Mouse (Mus musculus) ES-E14 (cell line): ENCODE measurements around the gene Chtf18. TPM values are rescaled to one million over a fixed set of nuclear protein-coding genes. Genes with fewer than 3 reads are reported as not detected.
A peak's percentile ranks its signal among the peaks of the same experiment; 100 is the strongest.

Source experiments
- DNase-seq: peaks from one replicate; pipeline ENCODE4 v3.0.0-alpha.2; 2013; ENCODE audit warnings: low read depth, low spot score
- H3K27ac ChIP-seq: 2 replicates; pipeline ENCODE4 v1.5.1; 2012; ENCODE audit warnings: low read depth, mild to moderate bottlenecking, low read length, moderate library complexity, mixed read lengths; ENCODE audit not compliant: poor library complexity, insufficient read depth, severe bottlenecking
- H3K36me3 ChIP-seq: 2 replicates; pipeline ENCODE4 v1.6.1; 2012; ENCODE audit warnings: mild to moderate bottlenecking, low read length, moderate library complexity, mixed read lengths; ENCODE audit not compliant: control insufficient read depth, poor library complexity, insufficient read depth, severe bottlenecking
- H3K4me1 ChIP-seq, 2 experiments: fragments of 150-350 bp in 1 of 2; sonication (generic) in 1 of 2; 2 replicates each; pipeline ENCODE4 v1.6.1; 2012; ENCODE audit warnings: low read length in 2 of 2, mild to moderate bottlenecking in 1 of 2, mixed read lengths in 1 of 2; ENCODE audit not compliant: control insufficient read depth in 2 of 2, insufficient read depth in 2 of 2, poor library complexity in 1 of 2
- H3K4me3 ChIP-seq, 2 experiments: fragments of 150-350 bp in 1 of 2; sonication (generic) in 1 of 2; 2 replicates each; pipeline ENCODE4 v1.5.1; 2012; ENCODE audit warnings: low read length in 2 of 2, low read depth in 1 of 2, mild to moderate bottlenecking in 1 of 2, mixed read lengths in 1 of 2; ENCODE audit not compliant: insufficient read depth in 1 of 2, poor library complexity in 1 of 2, severe bottlenecking in 1 of 2
- H3K9ac ChIP-seq: 2 replicates; pipeline ENCODE4 v1.6.1; 2012; ENCODE audit warnings: low read depth, mild to moderate bottlenecking, low read length, mixed read lengths; ENCODE audit not compliant: poor library complexity, insufficient read depth, severe bottlenecking
- H3K9me3 ChIP-seq: fragments of 150-350 bp; sonication (generic); 2 replicates; pipeline ENCODE4 v1.6.1; 2012; ENCODE audit warnings: low read depth, mild to moderate bottlenecking, low read length; ENCODE audit not compliant: control insufficient read depth, insufficient read depth
- CHD2 ChIP-seq: IDR thresholded peaks from 2 replicates; pipeline ENCODE4 v1.6.1; 2014; ENCODE audit warnings: mild to moderate bottlenecking, low read depth, low read length, inconsistent platforms
- HCFC1 ChIP-seq: IDR thresholded peaks from 2 replicates; pipeline ENCODE4 v1.6.1; 2012; ENCODE audit warnings: low read length, inconsistent platforms, borderline replicate concordance; ENCODE audit not compliant: insufficient read depth
- MAFK ChIP-seq: IDR thresholded peaks from 2 replicates; pipeline ENCODE4 v1.6.1; 2014; ENCODE audit warnings: mild to moderate bottlenecking, low read depth, low read length, inconsistent platforms; ENCODE audit not compliant: insufficient read depth
- ZC3H11A ChIP-seq: IDR thresholded peaks from 2 replicates; pipeline ENCODE4 v1.6.1; 2012; ENCODE audit warnings: low read depth, mild to moderate bottlenecking, inconsistent platforms, low read length, borderline replicate concordance
- ZNF384 ChIP-seq: IDR thresholded peaks from 2 replicates; pipeline ENCODE4 v1.6.1; 2012; ENCODE audit warnings: low read depth, low read length, inconsistent platforms
- in situ Hi-C, 2 experiments: fragments of 600-800 bp; cut with MboI; formaldehyde crosslinking; loops; one replicate each; pipeline ENCODE4 v1.15.1; 2025; ENCODE audit warnings: low sequenced_read_pairs in 2 of 2, inconsistent platforms in 1 of 2; ENCODE audit not compliant: unreplicated experiment in 2 of 2
- total RNA-seq: library from RNA; depleted of rRNA; stranded (reverse); fragments of 300-350 nt; gene quantifications from 2 replicates; pipeline ENCODE4 v1.2.3, GENCODE M21; 2012

Gene Chtf18
- total RNA-seq, 1 experiment = 102 TPM

GRCm38 (mm10) chr17:25765886-25766285 lies 38.7 kb upstream of the Chtf18 start:
- Histone ChIP-seq H3K9ac (no peak overlapping the region), H3K4me3 (no peak overlapping the region), H3K36me3 (no peaks in the 10 kb centered on the region), H3K4me1 (peaks cover 4 to 10% of the 10 kb centered on the region in 2 experiments; a peak in 2 of 4 replicates), H3K27ac (no peak overlapping the region), H3K9me3 (no peaks in the 10 kb centered on the region)
- no peak for DNase-seq
- in situ Hi-C loops = no loop called here
- no peak for TF ChIP-seq ZNF384
- TF ChIP-seq ZC3H11A = no peak
- no peak for TF ChIP-seq CHD2
- TF ChIP-seq HCFC1 = no peak
- no peak for TF ChIP-seq MAFK

GRCm38 (mm10) chr17:25762591-25762990 lies 35.4 kb upstream of the Chtf18 start:
- DNase-seq = no peak

DNA sequence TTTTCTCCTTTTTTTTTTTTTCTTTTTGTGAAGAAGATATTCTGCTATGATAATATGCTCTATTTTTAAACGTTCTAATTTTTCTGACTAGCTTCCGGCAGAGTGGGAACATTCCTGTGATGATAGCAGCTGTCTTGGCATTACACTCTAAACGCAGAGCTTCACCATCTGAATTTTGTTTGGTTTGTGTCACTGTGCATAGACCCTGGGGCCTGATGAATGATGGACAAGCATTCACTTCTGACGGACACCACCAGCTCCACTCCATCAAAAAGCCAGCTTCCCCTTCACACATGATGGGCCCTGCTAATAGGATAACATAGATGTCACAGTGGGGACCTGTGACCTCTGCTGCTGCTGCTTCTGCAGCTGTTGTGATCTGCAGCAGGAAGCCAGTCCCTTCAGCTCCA lies 34.3 kb upstream of the Chtf18 start:
- Histone ChIP-seq H3K4me3 (no peak overlapping the region), H3K9me3 (no peaks in the 10 kb centered on the region), H3K9ac (no peak overlapping the region), H3K27ac (no peak overlapping the region), H3K4me1 (peaks cover 8 to 27% of the 10 kb centered on the region in 2 experiments), H3K36me3 (no peaks in the 10 kb centered on the region)
- no peak for DNase-seq
- in situ Hi-C loops = no loop called here
- TF ChIP-seq ZNF384 (no peak), CHD2 (no peak), HCFC1 (no peak), MAFK (no peak), ZC3H11A (no peak)

More at GRCm38 (mm10) chr17:25762591-25762990, 35.4 kb upstream of the Chtf18 start:
- in situ Hi-C loops = no loop called here
- Histone ChIP-seq H3K9ac (no peak overlapping the region), H3K36me3 (no peaks in the 10 kb centered on the region), H3K4me1 (peaks cover 8 to 18% of the 10 kb centered on the region in 2 experiments), H3K9me3 (no peaks in the 10 kb centered on the region), H3K4me3 (no peak overlapping the region), H3K27ac (no peak overlapping the region)
- TF ChIP-seq HCFC1 (no peak), MAFK (no peak), ZC3H11A (no peak), CHD2 (no peak), ZNF384 (no peak)

DNA sequence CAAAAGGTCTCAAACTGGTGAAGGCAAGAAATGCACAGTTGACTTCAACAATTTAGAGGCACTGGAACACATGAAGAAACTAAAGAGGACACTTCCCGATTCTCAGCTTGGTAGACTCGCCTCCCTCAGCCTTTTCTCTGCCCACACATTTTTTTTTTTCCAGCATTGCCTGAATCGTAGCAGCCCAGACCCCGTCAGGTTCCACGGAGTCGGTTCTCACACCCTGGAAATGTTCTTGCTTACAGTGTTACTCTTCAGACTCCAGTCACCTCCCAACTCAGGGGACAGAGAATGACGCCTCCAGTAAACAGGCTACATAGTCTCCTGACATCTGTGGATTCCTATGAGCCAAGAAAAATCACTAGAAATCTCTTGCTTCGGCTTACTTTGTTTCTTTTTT lies 32.9 kb upstream of the Chtf18 start:
- Histone ChIP-seq H3K27ac (no peak overlapping the region), H3K9me3 (no peaks in the 10 kb centered on the region), H3K9ac (no peak overlapping the region), H3K4me1 (peaks cover 13 to 40% of the 10 kb centered on the region in 2 experiments), H3K36me3 (no peaks in the 10 kb centered on the region), H3K4me3 (no peak overlapping the region)
- in situ Hi-C loops = no loop called here
- DNase-seq = no peak
- TF ChIP-seq ZC3H11A = no peak
- TF ChIP-seq CHD2 = no peak
- no peak for TF ChIP-seq ZNF384
- no peak for TF ChIP-seq MAFK
- TF ChIP-seq HCFC1 = no peak

DNA sequence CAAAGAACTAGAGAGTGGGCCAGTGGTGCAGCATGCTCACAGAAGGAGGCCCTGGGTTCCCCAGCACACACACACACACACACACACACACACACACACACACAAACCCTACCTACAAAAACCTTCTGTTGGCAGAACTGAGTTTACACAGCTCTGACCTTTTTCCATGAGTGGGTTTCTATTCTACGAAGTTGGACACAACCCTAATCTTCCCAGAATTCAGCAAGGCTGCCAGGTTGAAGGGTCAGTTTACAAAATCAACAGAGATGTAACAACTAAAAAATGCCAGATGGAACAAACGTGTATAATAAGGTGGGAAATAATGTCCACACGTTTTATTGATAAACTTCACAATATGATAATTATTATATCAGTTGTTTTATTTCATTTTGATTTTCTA lies 30.5 kb upstream of the Chtf18 start:
- Histone ChIP-seq H3K4me1 (peaks cover 20 to 37% of the 10 kb centered on the region in 2 experiments), H3K4me3 (no peak overlapping the region), H3K9me3 (no peaks in the 10 kb centered on the region), H3K27ac (peak overlapping the region; percentile 82), H3K9ac (no peak overlapping the region), H3K36me3 (no peaks in the 10 kb centered on the region)
- in situ Hi-C loops = no loop called here
- TF ChIP-seq MAFK (no peak), CHD2 (no peak), HCFC1 (no peak), ZC3H11A (no peak), ZNF384 (no peak)
- no peak for DNase-seq
